Mouse (Mus musculus): ENCODE data around the gene Rdh5. TPM values are rescaled to one million over a fixed set of nuclear protein-coding genes. Genes with fewer than 3 reads are reported as not detected.

Rdh5 gene
- total RNA-seq, 2 experiments from 2014 or later, result 4.3 to 4.7 TPM

DNA sequence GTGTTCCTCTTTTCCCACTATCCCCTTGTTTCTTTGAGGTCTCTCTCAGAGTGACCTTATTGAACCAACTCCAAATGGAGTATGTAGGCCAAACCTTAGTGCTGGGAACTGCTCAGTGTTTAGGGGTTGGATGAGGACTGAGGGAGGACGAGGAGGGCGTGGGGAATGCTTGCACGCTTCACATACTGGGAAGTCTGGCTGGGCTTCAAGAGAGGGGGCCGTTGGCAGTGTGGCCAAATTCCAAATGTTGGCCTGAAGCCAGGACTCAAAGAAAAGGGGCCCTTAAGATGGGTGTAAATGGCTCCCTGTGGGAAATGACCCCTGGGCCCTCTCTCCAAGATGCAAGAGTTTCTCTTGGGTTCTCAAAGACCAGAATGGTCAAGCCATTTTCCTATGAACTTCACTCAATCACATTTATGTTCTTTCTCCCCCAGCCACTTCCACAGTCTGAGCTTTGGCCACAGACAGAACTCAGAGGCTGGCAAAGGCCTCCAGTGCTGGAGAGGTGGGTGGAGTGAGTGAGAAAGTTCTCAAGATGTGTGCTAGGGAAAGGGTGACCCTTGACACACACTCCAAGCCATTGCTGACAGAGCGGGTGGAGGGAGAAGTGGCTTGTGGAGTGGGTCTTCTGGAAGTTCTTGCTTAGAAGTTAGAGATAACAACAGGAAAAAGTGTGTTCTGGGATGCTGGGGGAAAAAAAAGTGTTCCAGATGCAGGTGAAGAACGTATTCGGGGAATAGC lies 7.1 kb upstream of the Rdh5 start:
- DNase-seq, result no peak

GRCm38 (mm10) chr10:128928356-128928755 lies 5.7 kb upstream of the Rdh5 start:
- peak in 1 of 2 experiments; percentile 33 for DNase-seq

GRCm38 (mm10) chr10:128923935-128924334 lies 1.2 kb upstream of the Rdh5 start, which contains the start of gene Bloc1s1:
TSS of gene Bloc1s1 (minus strand) at chr10:128924035.
- peak in 1 of 2 experiments; percentile 45 for DNase-seq

DNA sequence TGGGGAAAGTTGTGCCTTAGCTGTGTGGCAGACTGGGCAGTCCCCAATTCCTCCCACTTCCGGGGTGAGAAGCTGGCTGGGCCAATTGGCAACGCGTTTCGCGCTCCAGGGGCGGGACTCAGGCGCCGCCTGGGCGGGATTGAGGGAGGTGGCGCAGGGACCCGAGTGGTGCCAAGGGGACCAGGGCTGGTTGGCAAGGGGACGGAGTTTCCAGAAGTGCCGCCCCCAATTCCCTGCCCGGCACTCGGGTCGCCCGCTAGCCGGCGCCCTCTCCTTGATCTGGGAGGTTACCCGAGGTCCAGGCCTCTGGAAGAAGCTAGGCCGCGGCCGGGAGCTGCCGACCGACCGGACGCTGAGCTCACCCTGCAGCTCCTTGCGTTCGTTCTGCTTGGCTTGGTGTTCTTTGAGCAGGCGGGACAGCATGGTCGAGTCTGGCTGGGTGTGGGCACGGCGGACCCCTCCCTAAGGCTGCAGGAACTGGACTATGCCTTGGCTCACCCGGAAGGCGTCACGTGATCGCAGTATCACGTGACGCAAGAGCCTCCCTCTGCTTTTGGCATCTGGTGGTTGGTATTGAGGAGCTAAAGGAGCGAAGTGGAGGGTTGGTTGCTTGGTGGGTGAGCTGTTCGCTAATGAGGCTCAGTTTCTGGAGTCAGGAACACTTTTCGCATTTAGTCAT lies 464 bp upstream of the Rdh5 start:
- DNase-seq, result peak; percentile 97 to 98

DNA sequence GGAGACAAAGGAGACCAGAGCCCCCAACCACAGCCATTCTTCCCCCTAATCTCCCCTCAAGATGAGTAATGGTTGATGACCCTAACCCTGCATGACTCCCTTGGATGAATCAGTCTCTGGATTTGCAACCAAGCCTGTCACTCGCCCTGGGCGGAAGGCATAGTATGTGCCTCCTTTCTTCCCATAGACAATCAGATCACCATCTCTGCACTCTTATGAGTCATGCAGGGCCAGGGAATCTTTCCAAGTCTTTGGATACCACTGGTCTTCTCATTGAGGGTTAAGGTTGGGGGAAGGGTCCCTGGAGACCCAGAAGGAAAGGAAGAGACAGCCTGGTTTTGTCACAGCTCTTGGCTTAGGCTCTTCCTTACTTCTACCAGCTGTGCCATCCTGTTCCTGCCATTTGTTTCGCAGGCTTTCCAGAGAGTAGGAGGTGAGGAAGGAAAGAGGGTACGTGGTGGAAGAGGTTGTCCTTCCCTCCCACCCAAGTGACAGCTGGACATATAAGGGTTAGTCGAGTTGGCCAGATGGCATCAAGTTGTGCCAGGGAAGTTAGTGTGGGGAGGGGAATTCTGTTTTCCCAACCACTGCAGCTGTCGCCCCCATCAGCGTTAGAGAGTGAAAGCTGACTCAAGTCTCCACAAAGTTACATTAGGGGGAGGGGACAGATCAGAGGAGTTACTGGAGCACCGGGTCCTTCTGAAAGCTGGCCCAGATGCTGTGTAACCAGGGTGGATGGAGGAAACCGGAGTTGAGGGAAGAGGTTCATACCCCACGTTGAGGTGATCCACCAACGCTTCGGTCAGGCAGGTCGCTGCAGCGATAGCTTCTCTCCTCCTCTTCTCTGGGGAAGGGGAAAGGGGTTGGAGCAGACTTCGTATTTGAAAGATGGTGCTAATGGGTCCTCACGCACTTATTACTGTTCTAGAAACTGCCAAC lies 536 bp downstream of the Rdh5 start:
- peak in 1 of 2 experiments; percentile 24 for DNase-seq

- no peak for DNase-seq
Observed at GRCm38 (mm10) chr10:128921251-128921650, 1.4 kb downstream of the Rdh5 start.

DNA sequence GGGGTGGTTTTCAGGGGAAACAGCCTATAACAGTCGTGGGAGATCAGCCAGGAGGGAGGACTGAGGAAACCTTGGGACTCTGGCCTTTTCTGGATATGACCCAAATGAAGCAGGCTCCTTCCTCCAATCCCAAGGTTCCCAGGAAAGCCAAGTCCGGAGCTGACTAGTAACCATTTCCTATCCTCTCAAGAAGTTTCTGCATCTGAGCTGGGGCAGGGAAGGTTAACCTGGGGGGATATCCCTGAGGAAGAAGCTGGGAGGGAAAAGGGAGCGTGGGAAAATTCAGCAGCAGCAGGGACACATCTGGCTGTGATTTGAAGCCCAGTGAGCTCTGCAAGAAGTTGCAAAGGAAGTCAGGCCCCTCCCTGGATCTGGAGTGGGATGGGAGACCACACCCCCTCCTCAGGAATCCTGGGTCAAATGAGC lies 1.9 kb downstream of the Rdh5 start:
- DNase-seq, result peak; percentile 55 to 66

DNA sequence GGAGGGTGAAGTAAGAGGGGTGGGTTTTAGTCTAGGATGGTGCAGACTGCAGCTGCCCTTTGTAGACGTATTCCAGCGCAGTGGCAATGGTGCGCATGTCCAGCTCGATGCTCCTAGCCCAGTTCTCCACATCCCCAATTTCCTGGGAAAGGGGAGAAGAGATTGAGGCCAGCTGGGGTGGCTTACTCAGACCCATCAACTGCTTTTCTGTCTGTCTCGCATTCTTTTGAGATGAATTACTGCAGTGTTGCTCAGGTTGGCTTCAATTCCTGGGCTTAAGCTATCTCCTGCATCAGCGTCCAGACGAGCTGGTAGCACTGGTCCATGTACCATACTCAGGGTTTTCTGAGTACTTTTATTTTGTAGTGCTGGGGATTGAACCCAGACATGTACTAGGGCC lies 2.7 kb downstream of the Rdh5 start:
- no peak for DNase-seq

DNA sequence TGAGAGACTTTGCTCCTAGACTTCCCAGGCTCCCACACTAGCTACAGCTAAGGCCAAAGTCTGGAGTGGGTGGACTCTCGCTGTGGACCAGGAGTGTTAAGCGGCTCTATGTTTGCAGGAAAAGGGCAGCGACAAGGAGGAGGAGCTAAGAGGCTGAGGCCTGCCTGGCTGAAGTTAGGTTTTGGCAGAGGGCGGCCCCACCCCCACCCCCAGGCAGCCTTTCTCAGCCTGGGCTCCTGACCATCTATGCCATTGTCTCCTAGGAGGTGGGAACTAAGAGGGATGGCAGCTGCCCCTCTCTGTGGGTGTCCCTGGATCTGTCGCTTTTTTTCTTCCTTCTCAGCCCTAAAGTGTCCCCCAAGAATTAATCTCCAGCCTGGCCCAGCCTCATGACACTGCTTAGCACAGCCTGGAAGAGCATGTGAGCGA lies 3.5 kb downstream of the Rdh5 start:
- DNase-seq, result peak; percentile 51 to 53

- DNase-seq, result peak; percentile 58 to 59
Observed at GRCm38 (mm10) chr10:128918246-128918645, 4.4 kb downstream of the Rdh5 start.

- no peak for DNase-seq
Observed at GRCm38 (mm10) chr10:128917400-128917799, 5.3 kb downstream of the Rdh5 start.

DNA sequence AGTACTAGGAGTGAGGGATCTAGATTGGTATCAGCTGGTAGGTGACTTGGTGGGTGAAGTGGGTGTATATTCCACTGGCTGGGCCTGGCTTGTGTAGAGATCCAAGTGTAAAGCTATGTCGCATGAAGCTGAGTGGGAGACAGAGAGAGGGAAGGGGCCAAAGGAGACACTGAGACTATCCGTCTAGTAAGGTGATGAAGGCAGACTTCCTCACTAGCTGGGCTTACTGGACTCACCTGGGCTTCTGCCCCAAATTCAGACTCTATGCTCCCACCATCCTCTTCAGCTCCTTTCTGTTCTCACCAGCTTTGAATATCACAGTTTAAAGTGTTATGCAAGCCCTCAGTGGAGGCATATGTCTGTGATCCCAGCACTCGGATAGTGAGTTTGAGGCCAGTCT lies 6.0 kb downstream of the Rdh5 start:
- DNase-seq, result no peak

- no peak for DNase-seq
Observed at GRCm38 (mm10) chr10:128915550-128915949, 7.1 kb downstream of the Rdh5 start.

DNA sequence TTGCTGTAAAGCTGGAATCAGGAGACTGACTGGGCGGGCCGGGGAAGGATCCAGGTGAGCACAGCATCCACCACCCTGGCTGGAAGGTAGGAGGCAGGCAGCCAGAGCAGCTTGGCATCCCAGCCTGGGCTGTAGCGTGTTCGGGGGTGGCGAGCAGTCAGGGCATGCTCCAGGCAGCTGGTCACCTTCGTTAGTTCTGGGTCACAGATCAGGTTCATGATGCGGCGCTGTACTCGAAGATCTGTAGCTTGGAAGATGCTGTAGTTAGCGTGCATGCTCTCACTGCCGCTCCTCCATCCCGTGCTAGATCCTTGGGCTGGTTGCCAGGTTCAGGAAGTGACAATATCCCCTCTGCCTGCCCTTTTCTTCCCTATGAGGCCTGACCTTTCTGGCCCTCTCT lies 9.0 kb downstream of the Rdh5 start:
- DNase-seq, result no peak

DNA sequence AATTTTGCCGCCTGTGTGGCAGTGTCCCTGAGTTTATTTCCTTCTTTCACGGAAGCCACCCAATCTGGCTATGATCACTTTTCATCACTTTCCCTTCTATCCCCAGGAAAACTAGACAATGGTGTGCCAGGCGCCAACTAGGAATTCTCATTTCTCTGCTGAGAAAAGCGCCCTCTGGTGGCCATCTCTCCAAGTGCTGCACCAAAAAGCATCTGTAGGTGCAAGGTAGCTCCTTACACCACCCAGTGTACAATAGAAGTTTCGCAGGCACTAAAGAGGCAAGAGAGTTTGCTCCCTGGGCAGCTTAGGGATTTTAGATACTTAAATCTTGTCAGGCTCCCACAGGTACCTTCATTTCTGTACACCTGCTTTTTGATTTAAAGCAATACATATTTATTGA lies 9.5 kb downstream of the Rdh5 start:
- peak; percentile 82 to 94 for DNase-seq

DNA sequence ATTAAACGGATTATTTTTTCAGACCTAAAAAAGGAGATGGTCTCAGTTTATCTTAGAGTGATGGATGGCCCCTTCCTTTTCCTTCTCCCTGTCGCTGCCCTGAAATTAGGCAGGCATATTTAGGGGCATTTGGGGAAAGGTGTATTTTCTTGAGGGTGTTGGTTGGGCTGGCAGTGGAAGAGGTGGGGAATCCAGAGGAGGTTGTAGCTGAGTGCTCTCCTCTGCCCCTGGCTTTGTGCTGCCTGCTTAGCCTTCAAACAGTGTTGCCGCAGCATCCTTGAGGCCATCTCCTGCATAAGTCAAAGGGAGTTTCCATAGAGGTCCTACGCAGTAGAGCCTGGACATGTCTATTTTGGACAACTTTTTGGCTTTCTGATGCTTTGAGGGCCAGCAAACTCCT lies 9.9 kb downstream of the Rdh5 start:
- no peak for DNase-seq

- DNase-seq, result no peak
Observed at GRCm38 (mm10) chr10:128912268-128912667, 10.4 kb downstream of the Rdh5 start.

DNA sequence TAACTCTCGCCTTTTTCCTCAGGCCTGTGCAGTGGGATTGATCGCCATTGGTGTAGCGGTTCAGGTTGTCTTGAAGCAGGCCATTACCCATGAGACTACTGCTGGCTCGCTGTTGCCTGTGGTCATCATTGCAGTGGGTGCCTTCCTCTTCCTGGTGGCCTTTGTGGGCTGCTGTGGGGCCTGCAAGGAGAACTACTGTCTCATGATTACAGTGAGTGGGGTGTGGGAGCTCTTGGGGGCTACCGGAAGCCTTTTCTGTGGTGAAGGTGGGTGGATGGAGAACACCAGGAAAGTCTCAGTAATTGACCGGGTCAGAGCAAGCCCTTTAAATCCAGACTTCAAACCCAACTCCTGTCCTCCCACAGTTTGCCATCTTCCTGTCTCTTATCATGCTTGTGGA lies 11.3 kb downstream of the Rdh5 start:
- no peak for DNase-seq

DNA sequence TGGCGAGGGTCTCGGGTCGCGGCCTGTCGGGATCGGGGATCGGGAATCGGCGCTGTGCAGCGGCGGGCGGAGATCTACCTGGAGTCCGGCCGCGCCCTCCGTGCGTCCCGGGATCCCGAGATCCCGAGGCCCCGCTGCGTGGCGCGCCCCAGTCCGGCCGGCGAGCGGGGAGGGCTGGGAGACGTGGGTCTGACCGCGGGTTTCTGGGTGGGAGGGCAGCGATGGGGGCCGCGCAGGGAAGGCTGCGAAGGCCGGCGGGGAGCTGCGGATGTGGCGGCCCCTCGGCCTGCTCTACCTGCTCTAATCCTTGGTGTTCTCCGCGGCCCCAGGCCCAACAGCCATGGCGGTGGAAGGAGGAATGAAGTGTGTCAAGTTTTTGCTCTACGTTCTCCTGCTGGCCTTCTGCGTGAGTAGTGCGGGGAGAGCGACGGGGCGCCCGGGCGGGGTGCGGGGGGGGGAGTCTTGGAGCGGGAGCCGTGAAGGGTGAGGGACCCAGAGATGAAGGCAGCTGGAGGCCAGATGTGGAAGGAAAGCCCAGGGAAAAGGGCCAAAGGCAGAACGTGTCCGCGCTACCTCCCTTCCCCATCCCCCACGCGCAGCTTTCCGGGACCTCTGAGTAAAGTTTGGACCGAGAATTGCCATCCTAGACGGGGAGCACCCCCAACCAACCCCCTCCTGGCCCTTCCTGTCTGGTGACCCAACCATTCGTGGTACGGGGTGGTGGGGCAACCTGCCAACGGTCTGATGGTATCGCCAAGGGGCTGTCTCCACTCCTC lies 12.4 kb downstream of the Rdh5 start:
- DNase-seq, result peak; percentile 63 to 74

DNA sequence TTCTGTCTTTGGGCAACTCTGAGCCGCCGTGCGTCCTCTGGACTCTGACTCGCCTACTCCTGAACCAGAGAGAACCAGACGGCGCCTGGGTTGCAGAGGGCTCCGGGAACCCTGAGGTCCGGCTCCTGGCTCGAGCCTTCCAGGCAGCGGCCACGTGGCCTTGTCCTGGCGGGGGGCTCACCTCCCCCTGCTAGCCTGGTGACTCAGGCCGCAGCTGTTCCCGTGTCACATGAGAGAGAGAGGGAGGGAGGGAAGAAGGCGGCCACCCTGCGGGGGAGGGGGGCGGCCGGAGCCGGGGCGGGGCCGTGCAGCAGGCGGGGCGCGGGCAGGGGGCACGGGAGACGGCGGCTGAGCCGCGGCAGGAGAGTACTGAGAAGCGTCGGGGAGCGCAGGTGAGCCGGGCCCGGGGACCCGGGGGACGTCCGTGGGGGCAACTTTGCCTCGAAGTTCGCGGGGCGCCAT lies 13.1 kb downstream of the Rdh5 start:
- peak; percentile 86 to 93 for DNase-seq

DNA sequence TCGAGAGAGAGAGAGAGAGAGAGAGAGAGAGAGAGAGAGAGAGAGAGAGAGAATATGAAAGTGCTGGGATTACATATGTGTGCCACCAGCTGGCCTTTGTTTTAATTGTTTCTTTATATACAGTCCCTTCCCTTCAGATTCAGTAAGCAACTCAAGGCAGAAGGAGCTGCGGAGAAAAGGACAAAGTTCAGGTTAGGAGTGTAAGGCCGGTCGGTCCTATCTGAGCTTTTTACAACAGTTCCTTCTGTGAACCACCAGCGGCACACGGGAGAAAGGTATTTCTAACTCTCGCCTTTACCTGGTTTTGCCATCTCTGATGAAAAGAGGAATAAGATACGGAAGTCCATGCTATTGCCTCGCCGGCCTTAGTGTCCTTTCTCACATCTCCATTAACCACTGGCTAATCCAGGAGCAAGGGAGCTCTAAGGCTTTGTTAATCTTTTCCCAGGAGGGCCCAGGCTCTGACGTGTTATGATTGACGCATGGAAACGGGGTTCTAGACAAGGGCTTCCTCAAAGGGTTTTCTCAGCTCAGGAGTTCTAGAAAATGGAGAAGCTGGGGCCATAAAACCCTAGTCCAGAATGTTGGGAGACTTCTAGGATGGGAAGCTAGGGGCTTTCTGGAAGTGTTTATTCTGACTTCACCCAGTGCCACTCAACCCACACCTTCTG lies 13.8 kb downstream of the Rdh5 start:
- DNase-seq, result peak in 1 of 2 experiments; percentile 25
